17 mouse cellular contexts compared by ENCODE assay signal in genomic region chr17:57051679-57052078, GRCm38 (mm10). TPM values are rescaled to one million over a fixed set of nuclear protein-coding genes. Genes with fewer than 3 reads are reported as not detected.
A peak's percentile ranks its signal among the peaks of the same experiment; 100 is the strongest.
DNase-seq lines count a peak whose midpoint lies in the region; ATAC-seq and TF ChIP-seq lines count a peak whose summit lies in the region.
"Not testable (repeated sequence)": the region's sequence is repeated elsewhere in the genome, so short reads cannot be mapped to it uniquely, and the experiment has no call there.
"Had no signal": no experiment of that assay in that cellular context is flagged by ENCODE, and none has a peak within 500 bp of the region (broad histone marks: within the 10 kb centered on the region; RNA-seq: fewer than 3 reads in every experiment).

No protein-coding gene starts in this region.

- H3K9ac ChIP-seq in CH12.LX (ENCODE audit: insufficient read depth, low read depth); liver, postnatal 0 days (replicated peaks); midbrain, postnatal 0 days (replicated peaks; ENCODE audit: low read length, poor library complexity, severe bottlenecking): not testable (repeated sequence)

- peak in 1 of 2 experiments; percentile 60; a peak in 2 of 4 replicates for TF ChIP-seq CTCF in CH12.LX (conservative IDR thresholded peaks at IDR 0.05 in 1 of 2, IDR thresholded peaks at IDR 0.05 in 1 of 2; ENCODE audit: low read depth in 2 of 2, low read length in 2 of 2)
- peak; percentile 56 for TF ChIP-seq CTCF in liver, postnatal 0 days (IDR thresholded peaks at IDR 0.05; ENCODE audit: low read depth)
- TF ChIP-seq CTCF in midbrain, postnatal 0 days (IDR thresholded peaks at IDR 0.05) = peak; percentile 41

- in situ Hi-C loops in CH12.LX (cut with MboI; ENCODE audit: low pct_ligation_motif_present, low pct_unique_long_range_greater_than_20kb, low sequenced_read_pairs) = not testable (repeated sequence)

- H3K4me3 ChIP-seq in CH12.LX (replicated peaks in 1 of 3; ENCODE audit: low read depth in 2 of 3, low read length in 2 of 3, poor library complexity in 1 of 3); liver, postnatal 0 days (ENCODE audit: low read depth, low read length); midbrain, postnatal 0 days (ENCODE audit: low read depth, low read length): not testable (repeated sequence)

- DNase-seq in CH12.LX (ENCODE audit: extremely low read depth) (peak; percentile 55), NIH3T3 (ENCODE audit: low read depth) (peak; percentile 37)
- not testable (repeated sequence) for DNase-seq in liver, postnatal 0 days; midbrain, postnatal 0 days (ENCODE audit: low spot score)
- peak; percentile 59 for DNase-seq in thymus, postnatal 0 days (ENCODE audit: low spot score)

- not testable (repeated sequence) for H3K27me3 ChIP-seq in CH12.LX (replicated peaks); liver, postnatal 0 days (ENCODE audit: insufficient read depth, low read length); midbrain, postnatal 0 days (ENCODE audit: insufficient read depth, low read length)

- H3K4me1 ChIP-seq in CH12.LX (ENCODE audit: control insufficient read depth in 1 of 2, insufficient read depth in 2 of 2) = peaks cover 0 to 28% of the 10 kb centered on the region in 2 experiments; a peak in 2 of 4 replicates
- not testable (repeated sequence) for H3K4me1 ChIP-seq in liver, postnatal 0 days (ENCODE audit: insufficient read depth); midbrain, postnatal 0 days (ENCODE audit: insufficient read depth, low read length)

- not testable (repeated sequence) for H3K27ac ChIP-seq in CH12.LX (ENCODE audit: insufficient read depth, low read depth); liver, postnatal 0 days (ENCODE audit: low read depth); midbrain, postnatal 0 days (ENCODE audit: low read depth, low read length)

- TF ChIP-seq EP300 in CH12.LX (IDR thresholded peaks at IDR 0.05; ENCODE audit: low read length); liver, postnatal 0 days (IDR thresholded peaks at IDR 0.05; ENCODE audit: low read depth): not testable (repeated sequence)

- TF ChIP-seq POLR2A in CH12.LX (IDR thresholded peaks at IDR 0.05; ENCODE audit: low read depth, low read length) = not testable (repeated sequence)

- WGBS in liver, postnatal 0 days (ENCODE audit: insufficient replicate concordance) = 73% methylated on average over 4 of the region's 4 CpGs
- WGBS in midbrain, postnatal 0 days = 81% methylated on average over 4 of the region's 4 CpGs

- peak; percentile 48 for TF ChIP-seq RAD21 in CH12.LX (IDR thresholded peaks at IDR 0.05; ENCODE audit: low read depth, low read length)

- dilution Hi-C loops in CH12.LX (cut with MboI; ENCODE audit: extremely low pct_ligation_motif_present, extremely low pct_unique_long_range_greater_than_20kb, low sequenced_read_pairs) = not testable (repeated sequence)

- H3K9me3 ChIP-seq in CH12.LX (replicated peaks; ENCODE audit: low read length); liver, postnatal 0 days (ENCODE audit: low read length); midbrain, postnatal 0 days (ENCODE audit: low read length): not testable (repeated sequence)

- H3K79me2 ChIP-seq in CH12.LX (replicated peaks; ENCODE audit: control insufficient read depth, extremely low read depth, insufficient read depth, poor library complexity, severe bottlenecking) = not testable (repeated sequence)

- not testable (repeated sequence) for H3K4me2 ChIP-seq in CH12.LX (ENCODE audit: insufficient read depth, low read depth, poor library complexity, severe bottlenecking); liver, postnatal 0 days (ENCODE audit: low read depth, low read length); midbrain, postnatal 0 days (ENCODE audit: low read depth, low read length, poor library complexity, severe bottlenecking)

- ATAC-seq in common myeloid progenitor, adult 5-6 weeks (replicated peaks; ENCODE audit: low read depth, poor library complexity, severe bottlenecking) = peak; percentile 80
- ATAC-seq in inflammation-experienced regulatory T-cells, adult 6 months = peak; percentile 64
- ATAC-seq in liver, postnatal 0 days; midbrain, postnatal 0 days (ENCODE audit: low FRiP score): not testable (repeated sequence)

- H3K36me3 ChIP-seq in CH12.LX (replicated peaks in 1 of 2; ENCODE audit: control insufficient read depth in 1 of 2, insufficient read depth in 1 of 2, low read length in 1 of 2) = peaks cover 42 to 60% of the 10 kb centered on the region in 2 experiments
- H3K36me3 ChIP-seq in liver, postnatal 0 days (replicated peaks; ENCODE audit: insufficient read depth, low read length) = peaks cover 29% of the 10 kb centered on the region
- H3K36me3 ChIP-seq in midbrain, postnatal 0 days (ENCODE audit: insufficient read depth, low read length) = peaks cover 43% of the 10 kb centered on the region

TF ChIP-seq in CH12.LX, 34 proteins besides CTCF, POLR2A, EP300 and RAD21:
- TF ChIP-seq SMC3 (IDR thresholded peaks at IDR 0.05; ENCODE audit: low read depth, low read length) = peak; percentile 47

RNA-seq across cellular contexts. Expression of gene Crb3, which starts 7.2 kb away (rescaled TPM):
- 0.13 and 0.25 TPM in 2 replicates for total RNA-seq in CH12.LX (2012; rRNA removed)
- total RNA-seq in CH12.LX (2014; rRNA removed) = not detected in 2 replicates
- polyA plus RNA-seq in CH12.LX (2012; ENCODE audit: insufficient read length, low read depth) = not detected in 2 replicates
- 1.3 TPM in 1 of 2 replicates, not detected in the other for total RNA-seq in common myeloid progenitor, adult 5-6 weeks (2017)
- 1 to 10 TPM in 1 of 3 experiments, under 1 TPM in 2; 0.94 to 2.4 (median 0.99) TPM for polyA plus RNA-seq in inflammation-experienced regulatory T-cells, adult 6 months (2017; shearing (Covaris generic))
- 33.0 and 39.9 TPM in 2 replicates for polyA plus RNA-seq in liver, postnatal 0 days (2015; fragmentation: Nextera tagmentation; extraction: Ambion mirVana)
- 6.2 and 8.5 TPM in 2 replicates for total RNA-seq in midbrain, postnatal 0 days (2014; rRNA removed)
- 3.5 and 5.1 TPM in 2 replicates for polyA plus RNA-seq in midbrain, postnatal 0 days (2015; fragmentation: Nextera tagmentation; extraction: Ambion mirVana)
- 1.6 and 2.7 TPM in 2 replicates for polyA plus RNA-seq in thymus, postnatal 0 days (2015; fragmentation: Nextera tagmentation; extraction: Ambion mirVana)

RNA-seq across cellular contexts. Expression of gene Slc25a23, which starts 8.0 kb away (rescaled TPM):
- total RNA-seq in CH12.LX (2012; rRNA removed) (5.1 and 6.9 TPM in 2 replicates), CH12.LX (2014; rRNA removed) (1.4 and 2.2 TPM in 2 replicates)
- 12.1 and 13.8 TPM in 2 replicates for polyA plus RNA-seq in CH12.LX (2012; ENCODE audit: insufficient read length, low read depth)
- 6.4 and 11.6 TPM in 2 replicates for total RNA-seq in common myeloid progenitor, adult 5-6 weeks (2017)
- polyA plus RNA-seq in inflammation-experienced regulatory T-cells, adult 6 months (2017; shearing (Covaris generic)) = 1 to 10 TPM; 1.0 to 3.1 (median 2.6) TPM
- polyA plus RNA-seq in liver, postnatal 0 days (2015; fragmentation: Nextera tagmentation; extraction: Ambion mirVana) = 12.7 and 12.8 TPM in 2 replicates
- 109 and 146 TPM in 2 replicates for total RNA-seq in midbrain, postnatal 0 days (2014; rRNA removed)
- 42.9 and 44.5 TPM in 2 replicates for polyA plus RNA-seq in midbrain, postnatal 0 days (2015; fragmentation: Nextera tagmentation; extraction: Ambion mirVana)
- polyA plus RNA-seq in thymus, postnatal 0 days (2015; fragmentation: Nextera tagmentation; extraction: Ambion mirVana) = 8.3 and 8.8 TPM in 2 replicates

RNA-seq across cellular contexts. Expression of gene Slc25a41, which starts 10.2 kb away (rescaled TPM):
- total RNA-seq in CH12.LX (2012; rRNA removed) (not detected in 2 replicates), CH12.LX (2014; rRNA removed) (not detected in 2 replicates)
- not detected in 2 replicates for polyA plus RNA-seq in CH12.LX (2012; ENCODE audit: insufficient read length, low read depth)
- not detected in 2 replicates for total RNA-seq in common myeloid progenitor, adult 5-6 weeks (2017)
- polyA plus RNA-seq in inflammation-experienced regulatory T-cells, adult 6 months (2017; shearing (Covaris generic)) = not detected
- polyA plus RNA-seq in liver, postnatal 0 days (2015; fragmentation: Nextera tagmentation; extraction: Ambion mirVana) = not detected in 2 replicates
- total RNA-seq in midbrain, postnatal 0 days (2014; rRNA removed) = 0.85 TPM in 1 of 2 replicates, not detected in the other
- polyA plus RNA-seq in midbrain, postnatal 0 days (2015; fragmentation: Nextera tagmentation; extraction: Ambion mirVana) = not detected in 2 replicates
- 0.10 TPM in 1 of 2 replicates, not detected in the other for polyA plus RNA-seq in thymus, postnatal 0 days (2015; fragmentation: Nextera tagmentation; extraction: Ambion mirVana)
- total RNA-seq: adrenal gland, adult 18-20 months; gastrocnemius, postnatal 36 days; heart, postnatal 14 days had no signal
- polyA plus RNA-seq: forebrain, embryonic 13.5 days; heart, embryonic 11.5 days; hindbrain, embryonic 13.5 days; limb, embryonic 11.5 days; liver, embryonic 13.5 days; midbrain, embryonic 11.5 days; neural tube, embryonic 15.5 days had no signal

RNA-seq across cellular contexts. Expression of gene Khsrp, which starts 20.4 kb away (rescaled TPM):
- total RNA-seq in CH12.LX (2012; rRNA removed) (98.7 and 102 TPM in 2 replicates), CH12.LX (2014; rRNA removed) (23.5 and 25.1 TPM in 2 replicates)
- polyA plus RNA-seq in CH12.LX (2012; ENCODE audit: insufficient read length, low read depth) = 97.5 and 106 TPM in 2 replicates
- 90.7 and 122 TPM in 2 replicates for total RNA-seq in common myeloid progenitor, adult 5-6 weeks (2017)
- 10 to 100 TPM; 17.4 to 36.4 (median 31.4) TPM for polyA plus RNA-seq in inflammation-experienced regulatory T-cells, adult 6 months (2017; shearing (Covaris generic))
- 14.6 and 16.6 TPM in 2 replicates for polyA plus RNA-seq in liver, postnatal 0 days (2015; fragmentation: Nextera tagmentation; extraction: Ambion mirVana)
- 73.6 and 76.9 TPM in 2 replicates for total RNA-seq in midbrain, postnatal 0 days (2014; rRNA removed)
- 25.3 and 31.6 TPM in 2 replicates for polyA plus RNA-seq in midbrain, postnatal 0 days (2015; fragmentation: Nextera tagmentation; extraction: Ambion mirVana)
- polyA plus RNA-seq in thymus, postnatal 0 days (2015; fragmentation: Nextera tagmentation; extraction: Ambion mirVana) = 37.5 and 42.3 TPM in 2 replicates

RNA-seq across cellular contexts. Expression of gene Dennd1c, which starts 26.6 kb away (rescaled TPM):
- total RNA-seq in CH12.LX (2012; rRNA removed) (7.2 and 9.7 TPM in 2 replicates), CH12.LX (2014; rRNA removed) (6.8 and 7.1 TPM in 2 replicates)
- polyA plus RNA-seq in CH12.LX (2012; ENCODE audit: insufficient read length, low read depth) = 33.9 and 36.9 TPM in 2 replicates
- total RNA-seq in common myeloid progenitor, adult 5-6 weeks (2017) = 4.4 and 5.0 TPM in 2 replicates
- 100 to 1,000 TPM; 183 to 288 (median 219) TPM for polyA plus RNA-seq in inflammation-experienced regulatory T-cells, adult 6 months (2017; shearing (Covaris generic))
- 3.5 and 4.9 TPM in 2 replicates for polyA plus RNA-seq in liver, postnatal 0 days (2015; fragmentation: Nextera tagmentation; extraction: Ambion mirVana)
- 0.27 and 1.0 TPM in 2 replicates for total RNA-seq in midbrain, postnatal 0 days (2014; rRNA removed)
- 1.9 and 2.3 TPM in 2 replicates for polyA plus RNA-seq in midbrain, postnatal 0 days (2015; fragmentation: Nextera tagmentation; extraction: Ambion mirVana)
- polyA plus RNA-seq in thymus, postnatal 0 days (2015; fragmentation: Nextera tagmentation; extraction: Ambion mirVana) = 49.8 and 65.1 TPM in 2 replicates
